Mouse (Mus musculus) cerebellum, adult 11-12 months (tissue): ENCODE measurements around the gene Sbsn.
"Not testable (repeated sequence)": the region's sequence is repeated elsewhere in the genome, so short reads cannot be mapped to it uniquely, and the experiment has no call there.

Source experiments
- DNase-seq: peaks from one replicate; pipeline ENCODE4 v3.0.0; 2022

Gene Sbsn

GRCm38 (mm10) chr7:30751086-30751669 is at the start of gene Sbsn:
TSS of gene Sbsn (plus strand) at chr7:30751471.
- no peak for DNase-seq

DNA sequence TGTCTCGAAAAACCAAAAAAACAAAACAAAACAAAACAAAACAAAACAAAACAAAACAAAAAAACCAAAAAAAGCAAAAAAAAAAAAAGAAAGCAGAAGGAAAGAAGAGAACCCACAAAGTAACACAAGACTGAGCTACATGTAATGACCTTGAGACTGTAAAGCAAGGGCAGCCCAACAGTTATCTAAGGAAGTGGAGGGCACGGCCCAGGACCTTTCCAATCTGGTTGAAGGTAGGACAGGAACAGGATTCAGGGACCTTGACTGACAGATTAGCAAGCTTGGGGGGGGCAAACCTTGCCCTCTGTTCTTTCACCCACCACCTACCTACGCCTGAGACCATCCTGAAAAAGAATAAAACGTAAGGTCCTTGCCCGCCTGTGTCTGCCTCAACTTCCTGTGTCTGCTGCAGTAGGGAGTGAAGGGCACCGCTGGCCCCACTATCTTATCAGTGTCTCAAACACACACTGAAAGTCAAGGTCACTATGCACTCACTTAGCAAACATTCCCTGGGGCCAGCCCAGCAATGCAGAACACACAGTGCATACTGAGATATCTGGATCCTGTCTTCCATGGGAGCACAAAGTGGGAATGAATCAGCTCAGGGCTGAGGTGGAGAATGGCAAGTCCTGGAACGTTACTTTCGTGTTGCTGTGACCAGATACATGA is 44.9 kb upstream of the Sbsn start:
- DNase-seq: no peak

DNA sequence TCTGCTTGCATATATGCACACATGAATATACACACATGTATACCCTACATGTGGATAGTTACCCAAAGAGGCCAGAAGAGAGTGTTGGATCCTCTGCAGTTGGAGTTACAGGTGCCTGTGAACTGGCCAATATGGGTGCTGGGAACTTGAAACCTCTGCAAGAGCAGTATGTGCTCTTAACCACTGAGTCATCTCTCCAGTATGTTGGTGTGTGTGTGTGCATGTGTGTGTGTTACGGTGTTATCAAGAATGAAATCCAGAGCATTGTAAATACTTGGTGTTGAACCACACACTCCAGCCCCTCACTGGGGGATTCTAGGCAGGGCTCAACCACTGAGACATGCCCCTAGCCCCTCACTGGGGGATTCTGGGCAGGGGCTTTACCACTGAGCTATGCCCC is 43.8 kb upstream of the Sbsn start:
- no peak for DNase-seq

DNA sequence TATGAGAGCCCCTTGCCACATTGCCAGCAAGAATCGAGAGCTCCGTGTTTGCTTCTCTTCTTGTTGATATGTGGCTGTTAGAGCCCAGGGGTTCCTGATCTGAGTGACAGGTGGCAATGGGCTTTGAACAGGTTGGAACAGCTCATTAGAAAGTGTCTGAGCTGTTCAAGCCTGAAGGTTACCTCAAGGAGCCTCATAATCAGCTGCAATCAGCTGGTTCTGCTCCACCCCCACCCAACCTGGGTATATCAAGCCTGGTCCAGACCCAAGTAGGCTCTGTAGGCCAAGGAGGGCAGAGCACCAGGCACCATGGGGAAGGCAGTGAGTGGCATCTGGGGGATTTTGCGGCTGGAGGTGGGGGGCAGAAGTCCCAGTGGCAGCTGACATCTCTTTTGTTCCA is 39.3 kb upstream of the Sbsn start, which contains the start of gene Atp4a:
Atp4a (plus strand) TSS at position 268 of the 400 bp plus-strand sequence.
- no peak for DNase-seq

DNA sequence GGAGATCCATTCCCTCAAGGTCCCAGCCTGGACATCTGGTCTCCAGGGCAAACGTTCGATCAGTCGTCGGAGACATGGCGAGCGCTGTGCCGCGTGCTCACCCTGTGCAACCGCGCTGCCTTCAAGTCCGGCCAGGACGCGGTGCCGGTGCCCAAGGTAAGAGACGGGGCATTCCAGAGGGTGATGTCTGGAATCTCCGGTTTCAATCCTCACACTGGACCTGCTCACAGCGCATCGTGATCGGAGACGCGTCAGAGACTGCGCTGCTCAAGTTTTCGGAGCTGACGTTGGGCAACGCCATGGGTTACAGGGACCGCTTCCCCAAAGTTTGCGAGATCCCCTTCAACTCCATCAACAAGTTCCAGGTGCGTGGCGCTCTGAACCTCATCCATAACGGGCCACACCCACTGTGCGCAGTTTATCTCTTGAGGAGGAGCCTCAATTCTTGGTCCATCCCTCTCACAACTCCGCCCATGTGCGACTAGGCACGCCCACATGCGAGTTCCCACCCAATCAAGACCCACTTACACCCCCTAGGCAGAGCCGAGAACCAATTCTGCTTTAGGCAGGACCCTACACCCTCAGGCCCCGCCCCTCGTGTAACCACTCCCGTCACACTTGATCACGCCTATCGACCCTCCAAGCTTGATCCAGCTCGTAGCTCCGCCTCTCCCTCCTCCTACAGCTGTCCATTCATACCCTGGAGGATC is 34.1 kb upstream of the Sbsn start:
- DNase-seq: no peak

GRCm38 (mm10) chr7:30717716-30718046 is 33.6 kb upstream of the Sbsn start:
- no peak for DNase-seq

- DNase-seq: no peak
Measured at GRCm38 (mm10) chr7:30719669-30720068, 31.6 kb upstream of the Sbsn start.

- DNase-seq: peak; percentile 56
Measured at GRCm38 (mm10) chr7:30721286-30721685, 30.0 kb upstream of the Sbsn start.

DNA sequence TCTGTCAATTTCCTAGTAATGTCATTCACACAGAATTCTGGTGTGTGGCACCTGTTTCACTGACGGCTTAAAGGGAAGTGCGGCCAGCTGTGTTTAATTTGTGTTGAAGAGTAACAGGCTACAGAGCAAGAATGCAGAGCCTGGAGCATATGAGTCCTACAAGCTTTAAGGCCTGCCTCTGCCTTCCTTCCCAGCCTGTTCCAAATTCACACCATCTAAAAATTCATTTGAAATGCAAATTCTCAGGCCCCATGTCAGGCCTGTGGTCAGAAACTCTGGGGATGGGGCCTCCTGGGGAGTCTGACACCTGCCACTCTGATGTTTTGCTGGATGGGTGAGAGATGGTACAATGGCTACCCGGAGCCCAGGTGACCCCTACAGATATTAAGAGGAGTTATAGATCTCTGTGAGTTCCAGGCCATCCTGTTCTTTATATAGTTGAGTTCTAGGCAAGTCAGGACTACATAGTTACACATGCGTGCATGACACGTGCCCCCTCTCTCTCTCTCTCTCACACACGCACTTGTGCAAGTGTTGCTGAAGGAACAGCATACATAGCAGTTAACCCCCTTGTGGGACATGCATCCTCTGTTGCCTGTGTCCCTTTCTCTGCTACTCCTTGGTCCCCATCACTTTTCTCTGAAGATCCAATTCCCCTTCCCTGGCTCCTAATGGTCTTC is 27.9 kb upstream of the Sbsn start:
- no peak for DNase-seq

GRCm38 (mm10) chr7:30728214-30728613 is 23.1 kb upstream of the Sbsn start:
- peak; percentile 42 for DNase-seq

DNA sequence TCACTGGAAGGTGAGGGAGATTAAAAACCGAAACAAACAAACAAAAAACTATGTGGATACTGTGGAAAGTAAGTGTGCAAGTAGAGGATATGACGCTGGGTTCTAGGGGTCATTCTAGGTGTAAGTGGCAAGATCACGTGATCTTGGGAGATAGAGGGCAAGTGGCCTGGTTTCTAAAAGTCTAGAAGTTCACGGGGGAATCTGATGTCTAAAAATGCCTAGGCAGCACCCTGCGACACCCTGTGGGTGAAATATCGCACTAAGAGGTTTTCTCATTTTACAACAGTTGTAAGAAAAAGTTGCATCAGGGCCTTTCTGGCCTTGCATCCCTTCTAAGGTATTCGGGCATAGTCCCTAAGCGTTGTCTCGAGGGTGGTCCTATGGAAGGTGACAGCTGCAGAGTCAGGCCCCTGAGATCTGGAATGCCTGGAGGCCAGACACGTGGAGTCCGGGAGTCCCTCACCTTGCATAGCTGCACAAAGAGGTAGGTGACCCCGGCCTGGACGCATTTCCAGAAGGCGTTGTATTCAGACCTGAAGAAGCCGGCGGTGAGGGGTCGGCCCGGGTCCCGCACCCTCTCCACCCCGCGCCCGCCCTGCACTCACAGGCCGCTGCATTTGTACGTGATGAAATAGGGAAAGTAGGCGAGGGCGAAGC is 22.4 kb upstream of the Sbsn start:
- no peak for DNase-seq

GRCm38 (mm10) chr7:30729396-30730063 is 21.7 kb upstream of the Sbsn start, which contains the start of gene Tmem147:
TSS of gene Tmem147 (minus strand) at chr7:30729540.
- peak; percentile 96 for DNase-seq

DNA sequence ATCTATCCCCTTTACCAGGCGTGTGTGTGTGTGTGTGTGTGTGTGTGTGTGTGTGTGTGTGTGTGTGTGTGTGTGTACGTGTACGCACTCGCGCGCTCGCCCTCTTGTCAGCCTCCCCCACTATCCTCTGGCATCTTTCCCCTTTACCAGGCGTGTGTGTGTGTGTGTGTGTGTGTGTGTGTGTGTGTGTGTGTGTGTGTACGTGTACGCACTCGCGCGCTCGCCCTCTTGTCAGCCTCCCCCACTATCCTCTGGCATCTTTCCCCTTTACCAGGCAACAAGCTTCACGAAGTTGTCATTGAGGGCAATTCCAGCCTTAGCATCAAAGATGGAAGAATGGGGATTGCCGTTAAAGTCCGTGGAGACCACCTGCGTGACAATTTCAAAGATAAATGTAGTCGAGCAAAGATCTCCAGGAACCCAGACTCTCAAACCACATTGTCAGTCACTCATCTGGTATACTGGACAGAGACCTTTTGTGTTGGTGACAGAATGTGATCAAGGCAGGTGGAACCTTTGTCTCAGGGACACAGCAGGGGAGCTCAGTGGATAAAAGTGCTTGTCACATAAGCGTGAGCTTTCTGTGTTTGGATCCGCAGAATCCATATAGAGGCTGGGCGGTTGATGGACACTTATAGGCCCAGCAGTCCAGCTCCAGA is 21.1 kb upstream of the Sbsn start:
- peak; percentile 45 for DNase-seq

GRCm38 (mm10) chr7:30736211-30736610 is 15.1 kb upstream of the Sbsn start:
- no peak for DNase-seq

- DNase-seq: not testable (repeated sequence)
Measured at GRCm38 (mm10) chr7:30742570-30742969, 8.7 kb upstream of the Sbsn start.

- not testable (repeated sequence) for DNase-seq
Measured at GRCm38 (mm10) chr7:30743617-30744016, 7.7 kb upstream of the Sbsn start, which contains the start of gene Gapdhs. TSS of gene Gapdhs (minus strand) at chr7:30743681.

DNA sequence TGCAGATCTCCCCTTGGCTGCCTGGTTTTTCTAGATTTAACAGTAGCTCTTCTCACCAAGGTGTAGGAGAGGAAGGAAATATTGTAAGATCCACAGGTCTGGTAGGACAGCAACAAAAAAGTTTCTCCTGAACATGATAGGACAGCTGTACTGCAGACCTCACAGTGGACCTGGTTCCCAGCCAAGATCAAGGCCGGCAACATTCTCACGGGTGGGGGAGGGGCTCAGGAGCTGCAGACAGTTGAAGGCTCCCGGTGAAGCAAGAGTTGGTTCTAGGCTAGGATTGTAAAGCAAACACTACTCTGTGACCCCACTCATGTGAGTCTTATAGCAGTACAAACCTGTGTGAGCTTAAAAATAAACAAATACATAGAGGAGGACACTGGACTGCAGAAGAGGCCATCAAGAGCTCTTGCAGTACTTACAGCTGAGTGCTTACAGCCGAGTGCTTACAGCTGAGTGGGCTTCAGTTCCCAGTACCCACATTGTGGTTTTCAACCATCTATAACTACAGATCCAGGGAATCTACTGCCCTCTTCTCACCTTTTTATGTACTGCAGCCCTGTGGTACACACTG is 7.2 kb upstream of the Sbsn start:
- DNase-seq: no peak

GRCm38 (mm10) chr7:30747525-30748204 is 3.6 kb upstream of the Sbsn start:
- DNase-seq: no peak

GRCm38 (mm10) chr7:30749824-30750606 is 1.3 kb upstream of the Sbsn start:
- no peak for DNase-seq

DNA sequence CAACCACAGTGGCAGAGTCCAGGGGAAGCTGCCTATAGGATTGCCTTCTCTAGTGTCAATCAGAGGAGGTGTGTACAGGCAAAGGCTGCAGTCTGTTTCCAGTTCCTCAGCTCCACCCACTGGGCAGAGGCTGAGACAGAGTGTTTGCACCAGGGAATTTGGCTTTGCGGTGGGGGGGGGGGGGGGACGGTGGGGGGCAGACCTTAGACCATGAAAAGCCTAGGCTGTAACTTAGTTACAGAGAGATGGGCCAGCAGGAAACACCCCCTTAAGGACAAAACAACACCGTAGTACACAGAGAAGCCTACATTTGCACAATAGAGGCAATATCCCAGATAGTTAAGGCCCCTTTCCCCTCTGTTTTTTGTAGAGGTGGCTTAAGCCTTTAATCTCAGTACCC is 5.7 kb downstream of the Sbsn start:
- no peak for DNase-seq
